Mouse (Mus musculus) megakaryocyte, embryonic 14.5 days (primary cell): ENCODE data around the gene Tfr2.

ENCODE experiments used
- FLI1 ChIP-seq: IDR thresholded peaks from 2 replicates; pipeline ENCODE4 v1.6.1; 2012; ENCODE audit warnings: low read length, inconsistent platforms, mixed read lengths
- GATA1 ChIP-seq: IDR thresholded peaks from 3 replicates; pipeline ENCODE4 v1.6.1; 2012; ENCODE audit warnings: mixed read lengths, low read length, inconsistent platforms, borderline replicate concordance

DNA sequence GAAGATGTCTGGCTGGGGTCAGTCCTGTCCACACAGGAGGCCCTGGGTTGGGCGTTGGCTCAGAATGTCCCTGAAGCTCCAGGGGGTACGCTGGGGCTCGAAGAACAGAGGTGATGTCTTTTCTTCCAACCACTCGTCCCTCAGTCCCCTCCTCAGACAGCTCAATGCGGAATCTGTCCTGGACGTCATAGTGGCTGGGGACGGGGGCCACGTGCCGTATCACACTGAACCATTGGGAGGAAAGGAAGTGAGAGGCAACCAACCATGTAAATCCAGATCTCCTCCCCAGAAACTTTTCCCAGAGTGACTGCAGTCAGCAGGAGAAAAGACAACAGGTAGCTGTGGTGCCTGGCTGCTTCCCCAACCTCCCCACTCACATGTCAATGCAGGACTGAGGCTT lies 30.0 kb downstream of the Tfr2 start:
- TF ChIP-seq FLI1 (no peak), GATA1 (no peak)
